Mouse (Mus musculus) T-helper 1 cell (primary cell): ENCODE results near the gene Crb1.
"Not testable (repeated sequence)": the region's sequence is repeated elsewhere in the genome, so short reads cannot be mapped to it uniquely, and the experiment has no call there.

ENCODE experiments used
- in situ Hi-C: fragments of 300-600 bp; cut with MboI, MseI; formaldehyde crosslinking; loops from one replicate; pipeline ENCODE4 v1.15.1; 2025; ENCODE audit warnings: high pct_unique_total_duplicates

The Crb1 gene

GRCm38 (mm10) chr1:139336997-139337396 is 39.9 kb downstream of the Crb1 start:
- in situ Hi-C loops: no loop called here

- in situ Hi-C loops: no loop called here
Measured at GRCm38 (mm10) chr1:139328811-139329210, 48.1 kb downstream of the Crb1 start.

- in situ Hi-C loops: no loop called here
Measured at GRCm38 (mm10) chr1:139328286-139328685, 48.6 kb downstream of the Crb1 start.

- in situ Hi-C loops: no loop called here
Measured at GRCm38 (mm10) chr1:139325378-139325777, 51.5 kb downstream of the Crb1 start.

- in situ Hi-C loops: no loop called here
Measured at GRCm38 (mm10) chr1:139319798-139320197, 57.1 kb downstream of the Crb1 start.

GRCm38 (mm10) chr1:139314297-139314874 is 62.5 kb downstream of the Crb1 start:
- in situ Hi-C loops: no loop called here

GRCm38 (mm10) chr1:139308915-139309314 is 68.0 kb downstream of the Crb1 start:
- in situ Hi-C loops: no loop called here

- in situ Hi-C loops: not testable (repeated sequence)
Measured at GRCm38 (mm10) chr1:139302519-139302918, 74.4 kb downstream of the Crb1 start.

GRCm38 (mm10) chr1:139301830-139302229 is 75.1 kb downstream of the Crb1 start:
- in situ Hi-C loops: no loop called here

GRCm38 (mm10) chr1:139292023-139292422 is 84.9 kb downstream of the Crb1 start:
- in situ Hi-C loops: no loop called here

- in situ Hi-C loops: no loop called here
Measured at GRCm38 (mm10) chr1:139291593-139291992, 85.3 kb downstream of the Crb1 start.

- in situ Hi-C loops: no loop called here
Measured at GRCm38 (mm10) chr1:139276619-139277320, 100.1 kb downstream of the Crb1 start.

- in situ Hi-C loops: loop anchor here (10.0 kb wide), 1 partner anchor 423 kb away; the partner anchor contains the start of gene Lhx9
Measured at GRCm38 (mm10) chr1:139267844-139268243, 109.1 kb downstream of the Crb1 start.

GRCm38 (mm10) chr1:139264245-139264644 is 112.7 kb downstream of the Crb1 start:
- in situ Hi-C loops: loop anchor here (5.0 to 10.0 kb wide), 2 partner anchors 102 to 419 kb away; partner anchors contain the start of gene Lhx9

- in situ Hi-C loops: loop anchor here (5.0 to 10.0 kb wide), 2 partner anchors 101 to 418 kb away; partner anchors contain the start of gene Lhx9
Measured at GRCm38 (mm10) chr1:139263158-139263557, 113.7 kb downstream of the Crb1 start.

GRCm38 (mm10) chr1:139255581-139255980 is 121.3 kb downstream of the Crb1 start:
- in situ Hi-C loops: no loop called here

- in situ Hi-C loops: no loop called here
Measured at GRCm38 (mm10) chr1:139252041-139252440, 124.9 kb downstream of the Crb1 start.

GRCm38 (mm10) chr1:139249159-139249558 is 127.7 kb downstream of the Crb1 start:
- in situ Hi-C loops: no loop called here

GRCm38 (mm10) chr1:139246723-139247380 is 130.0 kb downstream of the Crb1 start:
- in situ Hi-C loops: no loop called here

- in situ Hi-C loops: no loop called here
Measured at GRCm38 (mm10) chr1:139236794-139237193, 140.1 kb downstream of the Crb1 start.

- in situ Hi-C loops: no loop called here
Measured at GRCm38 (mm10) chr1:139234611-139235568, 142.0 kb downstream of the Crb1 start.
